Mouse (Mus musculus) macrophage (primary cell): ENCODE results near the gene Rpl29. TPM values are rescaled to one million over a fixed set of nuclear protein-coding genes. Genes with fewer than 3 reads are reported as not detected.

Experiments
- H3K27ac ChIP-seq: fragments of 350-480 bp; formaldehyde crosslinking; 2 replicates; pipeline ENCODE4 v1.9.0; 2021
- H3K36me3 ChIP-seq: fragments of 350-480 bp; formaldehyde crosslinking; 2 replicates; pipeline ENCODE4 v1.9.0; 2021; ENCODE audit errors: inconsistent target
- H3K4me3 ChIP-seq: fragments of 350-480 bp; formaldehyde crosslinking; 2 replicates; pipeline ENCODE4 v1.9.0; 2021; ENCODE audit errors: inconsistent target
- H3K79me2 ChIP-seq: fragments of 350-480 bp; formaldehyde crosslinking; 2 replicates; pipeline ENCODE4 v1.9.0; 2021; ENCODE audit errors: inconsistent target
- WGBS: methylation state at CpG from one replicate; pipeline ENCODE4 v1.1.7; 2026; ENCODE audit warnings: inconsistent platforms; ENCODE audit not compliant: missing documents; 5-methylcytosine and 5-hydroxymethylcytosine counted together
- polyA plus RNA-seq: library from polyadenylated mRNA; stranded (reverse); fragments of 250-400 nt; gene quantifications from 3 replicates; pipeline ENCODE4 v1.2.4, GENCODE M21; 2018; ENCODE audit warnings: inconsistent platforms

Rpl29 gene
- polyA plus RNA-seq, 1 experiment from 2014 or later, result 891 TPM

GRCm38 (mm10) chr9:106478101-106478500, 48.8 kb downstream of the Rpl29 start:
- peaks cover 38% of the 10 kb centered on the region for H3K79me2 ChIP-seq
- no peak overlapping the region for H3K27ac ChIP-seq
- H3K4me3 ChIP-seq, result peak overlapping the region; percentile 87
- peaks cover 24% of the 10 kb centered on the region; the same call in 1 of the 2 replicates for H3K36me3 ChIP-seq
- WGBS, result 74% methylated on average over 9 of the region's 9 CpGs

- H3K36me3 ChIP-seq, result peaks cover 36% of the 10 kb centered on the region; the same call in 1 of the 2 replicates
- 95% methylated on average over 6 of the region's 7 CpGs for WGBS
- H3K4me3 ChIP-seq, result no peak overlapping the region
- peaks cover 29% of the 10 kb centered on the region for H3K79me2 ChIP-seq
- no peak overlapping the region for H3K27ac ChIP-seq
Measured at GRCm38 (mm10) chr9:106480541-106480940, 51.3 kb downstream of the Rpl29 start.

- Histone ChIP-seq H3K27ac (no peak overlapping the region), H3K36me3 (peaks cover 36% of the 10 kb centered on the region; the same call in 1 of the 2 replicates), H3K4me3 (no peak overlapping the region), H3K79me2 (peaks cover 26% of the 10 kb centered on the region)
- 47% methylated on average over 15 of the region's 15 CpGs for WGBS
Measured at GRCm38 (mm10) chr9:106481075-106481474, 51.8 kb downstream of the Rpl29 start.

Other genes with a start within 250 kb of the Rpl29 start
- gene Ppm1m, start 229.7 kb upstream of the Rpl29 start, polyA plus RNA-seq, result 11.4 to 23.0 TPM (median 20.3 TPM) in 3 replicates
- 37.5 to 79.0 TPM (median 76.6 TPM) in 3 replicates for gene Twf2, start 226.3 kb upstream of the Rpl29 start, polyA plus RNA-seq
- gene Tlr9, start 206.9 kb upstream of the Rpl29 start, polyA plus RNA-seq, result 9.3 to 44.3 TPM (median 27.8 TPM) in 3 replicates
- gene Alas1, start 180.8 kb upstream of the Rpl29 start, polyA plus RNA-seq, result 173 to 195 TPM (median 183 TPM) in 3 replicates
- 2.7 to 6.4 TPM (median 3.5 TPM) in 3 replicates for gene Poc1a, start 148.4 kb upstream of the Rpl29 start, polyA plus RNA-seq
- gene Dusp7, start 60.8 kb upstream of the Rpl29 start, polyA plus RNA-seq, result 58.0 to 112 TPM (median 63.3 TPM) in 3 replicates
- gene Acy1, start 8.9 kb downstream of the Rpl29 start, polyA plus RNA-seq, result 2.5 to 5.7 TPM (median 2.6 TPM) in 3 replicates
- gene Abhd14b, start 18.0 kb downstream of the Rpl29 start, polyA plus RNA-seq, result 10.0 to 22.7 TPM (median 15.4 TPM) in 3 replicates
- gene Abhd14a, start 18.2 kb downstream of the Rpl29 start, polyA plus RNA-seq, result 3.5 to 10.0 TPM (median 5.9 TPM) in 3 replicates
- gene Pcbp4, start 23.8 kb downstream of the Rpl29 start, polyA plus RNA-seq, result 2.8 to 4.6 TPM (median 4.5 TPM) in 3 replicates
- gene Gpr62, start 36.5 kb downstream of the Rpl29 start, polyA plus RNA-seq, result not detected in 3 replicates
- gene Rrp9, start 46.5 kb downstream of the Rpl29 start, polyA plus RNA-seq, result 10.1 to 24.9 TPM (median 11.4 TPM) in 3 replicates
- gene Parp3, start 47.5 kb downstream of the Rpl29 start, polyA plus RNA-seq, result 28.0 to 31.0 TPM (median 28.4 TPM) in 3 replicates
- not detected in 3 replicates for gene Iqcf1, start 70.5 kb downstream of the Rpl29 start, polyA plus RNA-seq
- gene Iqcf5, start 85.1 kb downstream of the Rpl29 start, polyA plus RNA-seq, result not detected in 3 replicates
- not detected in 3 replicates for gene Iqcf3, start 132.2 kb downstream of the Rpl29 start, polyA plus RNA-seq
- not detected in 3 replicates for gene Iqcf4, start 141.5 kb downstream of the Rpl29 start, polyA plus RNA-seq
- not detected in 3 replicates for gene Iqcf6, start 197.1 kb downstream of the Rpl29 start, polyA plus RNA-seq
- gene Grm2, start 226.6 kb downstream of the Rpl29 start, polyA plus RNA-seq, result not detected in 3 replicates